Mouse (Mus musculus) embryonic fibroblast, embryonic 13.5 days (primary cell): ENCODE data around the gene 5830473C10Rik.

Experiments
- CTCF ChIP-seq: IDR thresholded peaks from 2 replicates; pipeline ENCODE4 v1.5.1; 2011; ENCODE audit warnings: mild to moderate bottlenecking, control low read depth, low read length, moderate library complexity, borderline replicate concordance; ENCODE audit not compliant: insufficient read depth
- POLR2A ChIP-seq: IDR thresholded peaks from 2 replicates; pipeline ENCODE4 v1.6.1; 2011; ENCODE audit warnings: low read depth, mild to moderate bottlenecking, control low read depth, low read length, moderate library complexity

DNA sequence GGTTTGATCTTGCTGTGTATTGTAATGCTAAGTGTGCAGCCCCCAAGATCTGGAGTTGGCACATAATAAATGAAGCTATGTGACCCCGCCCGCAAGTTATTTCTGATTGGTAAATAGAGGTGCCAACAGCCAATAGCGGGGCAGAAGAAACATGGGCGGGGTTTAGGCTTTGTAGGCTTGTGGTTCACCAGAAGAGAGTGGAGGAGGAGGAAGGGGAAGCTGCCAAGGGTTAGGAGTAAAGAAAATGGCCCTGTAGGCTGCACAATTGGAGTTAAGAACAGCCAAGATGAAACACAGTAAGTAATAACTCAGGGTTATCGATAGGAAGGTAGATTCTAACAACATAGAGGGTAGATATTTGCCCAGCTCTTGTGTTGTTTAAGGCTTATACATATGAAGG is 25.6 kb downstream of the 5830473C10Rik start:
- TF ChIP-seq CTCF, result no peak
- no peak for TF ChIP-seq POLR2A
